Mouse (Mus musculus): ENCODE measurements around the gene Ift81. TPM values are rescaled to one million over a fixed set of nuclear protein-coding genes. Genes with fewer than 3 reads are reported as not detected.

Gene Ift81
- polyA plus RNA-seq (2015; fragmentation: Nextera tagmentation; extraction: Ambion mirVana): 71.6 and 86.7 TPM in 2 replicates

GRCm38 (mm10) chr5:122613908-122614732 lies at the start of gene Ift81:
Gene Ift81 (minus strand): TSS chr5:122614518.
- Histone ChIP-seq H3K36me3 (ENCODE audit: control insufficient read depth, insufficient read depth, low read length) (peaks cover 8% of the 10 kb centered on the region), H3K9me3 (replicated peaks; ENCODE audit: control insufficient read depth, low read length, poor library complexity, severe bottlenecking) (no peaks in the 10 kb centered on the region), H3K27ac (ENCODE audit: low read length) (peak within 1 kb of the TSS; percentile 94), H3K27me3 (ENCODE audit: control insufficient read depth, insufficient read depth, low read depth, low read length) (no peaks in the 10 kb centered on the region), H3K4me1 (ENCODE audit: control insufficient read depth, insufficient read depth, low read length) (peaks cover 12% of the 10 kb centered on the region), H3K4me3 (ENCODE audit: low read depth, low read length) (peak within 1 kb of the TSS; percentile 92), H3K9ac (ENCODE audit: low read depth, low read length) (peak within 1 kb of the TSS; percentile 97), H3K4me2 (ENCODE audit: low read length) (peak within 1 kb of the TSS; percentile 82)
- 1% methylated on average over 64 of the region's 67 CpGs for WGBS
- peak; percentile 93 for ATAC-seq

GRCm38 (mm10) chr5:122662501-122662900 lies 48.2 kb upstream of the Ift81 start:
- Histone ChIP-seq H3K27me3 (ENCODE audit: control insufficient read depth, insufficient read depth, low read depth, low read length) (no peaks in the 10 kb centered on the region), H3K4me1 (ENCODE audit: control insufficient read depth, insufficient read depth, low read length) (no peaks in the 10 kb centered on the region), H3K9me3 (replicated peaks; ENCODE audit: control insufficient read depth, low read length, poor library complexity, severe bottlenecking) (no peaks in the 10 kb centered on the region), H3K4me2 (ENCODE audit: low read length) (no peak overlapping the region), H3K4me3 (ENCODE audit: low read depth, low read length) (no peak overlapping the region), H3K27ac (ENCODE audit: low read length) (no peak overlapping the region), H3K36me3 (ENCODE audit: control insufficient read depth, insufficient read depth, low read length) (no peaks in the 10 kb centered on the region), H3K9ac (ENCODE audit: low read depth, low read length) (no peak overlapping the region)
- 96% methylated on average over 6 of the region's 6 CpGs for WGBS
- ATAC-seq: no peak

- no peaks in the 10 kb centered on the region for H3K36me3 ChIP-seq (ENCODE audit: control insufficient read depth, insufficient read depth, low read length)
- H3K27me3 ChIP-seq (ENCODE audit: control insufficient read depth, insufficient read depth, low read depth, low read length): no peaks in the 10 kb centered on the region
- no peak overlapping the region for H3K9ac ChIP-seq (ENCODE audit: low read depth, low read length)
- no peak overlapping the region for H3K4me3 ChIP-seq (ENCODE audit: low read depth, low read length)
- WGBS: 94% methylated on average over 12 of the region's 12 CpGs
- peaks cover 28% of the 10 kb centered on the region for H3K4me1 ChIP-seq (ENCODE audit: control insufficient read depth, insufficient read depth, low read length)
- H3K4me2 ChIP-seq (ENCODE audit: low read length): no peak overlapping the region
- no peaks in the 10 kb centered on the region for H3K9me3 ChIP-seq (replicated peaks; ENCODE audit: control insufficient read depth, low read length, poor library complexity, severe bottlenecking)
- no peak for ATAC-seq
- H3K27ac ChIP-seq (ENCODE audit: low read length): no peak overlapping the region
These were observed 42.5 kb upstream of the Ift81 start for GRCm38 (mm10) chr5:122656808-122657207.

- no peak overlapping the region for H3K9ac ChIP-seq (ENCODE audit: low read depth, low read length)
- H3K4me2 ChIP-seq (ENCODE audit: low read length): no peak overlapping the region
- no peaks in the 10 kb centered on the region for H3K9me3 ChIP-seq (replicated peaks; ENCODE audit: control insufficient read depth, low read length, poor library complexity, severe bottlenecking)
- H3K4me3 ChIP-seq (ENCODE audit: low read depth, low read length): no peak overlapping the region
- ATAC-seq: no peak
- H3K27ac ChIP-seq (ENCODE audit: low read length): peak overlapping the region; percentile 67
- H3K4me1 ChIP-seq (ENCODE audit: control insufficient read depth, insufficient read depth, low read length): peaks cover 28% of the 10 kb centered on the region
- no peaks in the 10 kb centered on the region for H3K27me3 ChIP-seq (ENCODE audit: control insufficient read depth, insufficient read depth, low read depth, low read length)
- 32% methylated on average over 5 of the region's 5 CpGs for WGBS
- no peaks in the 10 kb centered on the region for H3K36me3 ChIP-seq (ENCODE audit: control insufficient read depth, insufficient read depth, low read length)
These were observed 39.9 kb upstream of the Ift81 start for GRCm38 (mm10) chr5:122654268-122654573.

- Histone ChIP-seq H3K9me3 (replicated peaks; ENCODE audit: control insufficient read depth, low read length, poor library complexity, severe bottlenecking) (no peaks in the 10 kb centered on the region), H3K36me3 (ENCODE audit: control insufficient read depth, insufficient read depth, low read length) (no peaks in the 10 kb centered on the region), H3K4me3 (ENCODE audit: low read depth, low read length) (no peak overlapping the region), H3K9ac (ENCODE audit: low read depth, low read length) (no peak overlapping the region), H3K27me3 (ENCODE audit: control insufficient read depth, insufficient read depth, low read depth, low read length) (no peaks in the 10 kb centered on the region), H3K4me2 (ENCODE audit: low read length) (peak overlapping the region; percentile 7), H3K4me1 (ENCODE audit: control insufficient read depth, insufficient read depth, low read length) (peaks cover 28% of the 10 kb centered on the region), H3K27ac (ENCODE audit: low read length) (peak overlapping the region; percentile 67)
- WGBS: 7% methylated on average over 15 of the region's 15 CpGs
- ATAC-seq: peak; percentile 89
These were observed 39.3 kb upstream of the Ift81 start for GRCm38 (mm10) chr5:122653446-122654267.

GRCm38 (mm10) chr5:122653112-122653445 lies 38.8 kb upstream of the Ift81 start:
- no peaks in the 10 kb centered on the region for H3K27me3 ChIP-seq (ENCODE audit: control insufficient read depth, insufficient read depth, low read depth, low read length)
- peak overlapping the region; percentile 69 for H3K27ac ChIP-seq (ENCODE audit: low read length)
- WGBS: 17% methylated on average over 10 of the region's 10 CpGs
- H3K4me3 ChIP-seq (ENCODE audit: low read depth, low read length): no peak overlapping the region
- no peaks in the 10 kb centered on the region for H3K9me3 ChIP-seq (replicated peaks; ENCODE audit: control insufficient read depth, low read length, poor library complexity, severe bottlenecking)
- ATAC-seq: no peak
- no peaks in the 10 kb centered on the region for H3K36me3 ChIP-seq (ENCODE audit: control insufficient read depth, insufficient read depth, low read length)
- H3K4me2 ChIP-seq (ENCODE audit: low read length): peak overlapping the region; percentile 7
- H3K4me1 ChIP-seq (ENCODE audit: control insufficient read depth, insufficient read depth, low read length): peaks cover 28% of the 10 kb centered on the region
- no peak overlapping the region for H3K9ac ChIP-seq (ENCODE audit: low read depth, low read length)

- H3K9me3 ChIP-seq (replicated peaks; ENCODE audit: control insufficient read depth, low read length, poor library complexity, severe bottlenecking): no peaks in the 10 kb centered on the region
- peaks cover 28% of the 10 kb centered on the region for H3K4me1 ChIP-seq (ENCODE audit: control insufficient read depth, insufficient read depth, low read length)
- peak overlapping the region; percentile 69 for H3K27ac ChIP-seq (ENCODE audit: low read length)
- WGBS: 70% methylated on average over 7 of the region's 7 CpGs
- no peaks in the 10 kb centered on the region for H3K27me3 ChIP-seq (ENCODE audit: control insufficient read depth, insufficient read depth, low read depth, low read length)
- no peak overlapping the region for H3K4me3 ChIP-seq (ENCODE audit: low read depth, low read length)
- ATAC-seq: no peak
- no peaks in the 10 kb centered on the region for H3K36me3 ChIP-seq (ENCODE audit: control insufficient read depth, insufficient read depth, low read length)
- no peak overlapping the region for H3K9ac ChIP-seq (ENCODE audit: low read depth, low read length)
- 0 out of 2 replicates have a peak overlapping the region, but pooled peaks have one; percentile 4 for H3K4me2 ChIP-seq (ENCODE audit: low read length)
These were observed 38.2 kb upstream of the Ift81 start for GRCm38 (mm10) chr5:122652506-122652905.

- Histone ChIP-seq H3K27ac (ENCODE audit: low read length) (no peak overlapping the region), H3K9ac (ENCODE audit: low read depth, low read length) (no peak overlapping the region), H3K4me2 (ENCODE audit: low read length) (no peak overlapping the region), H3K27me3 (ENCODE audit: control insufficient read depth, insufficient read depth, low read depth, low read length) (no peaks in the 10 kb centered on the region), H3K4me3 (ENCODE audit: low read depth, low read length) (no peak overlapping the region), H3K9me3 (replicated peaks; ENCODE audit: control insufficient read depth, low read length, poor library complexity, severe bottlenecking) (no peaks in the 10 kb centered on the region), H3K4me1 (ENCODE audit: control insufficient read depth, insufficient read depth, low read length) (peaks cover 28% of the 10 kb centered on the region), H3K36me3 (ENCODE audit: control insufficient read depth, insufficient read depth, low read length) (no peaks in the 10 kb centered on the region)
- WGBS: 95% methylated on average over 8 of the region's 8 CpGs
- no peak for ATAC-seq
These were observed 35.8 kb upstream of the Ift81 start for GRCm38 (mm10) chr5:122650100-122650499.

- no peak for ATAC-seq
- WGBS: 90% methylated on average over 8 of the region's 8 CpGs
- H3K4me3 ChIP-seq (ENCODE audit: low read depth, low read length): no peak overlapping the region
- no peak overlapping the region for H3K27ac ChIP-seq (ENCODE audit: low read length)
- peaks cover 22% of the 10 kb centered on the region for H3K4me1 ChIP-seq (ENCODE audit: control insufficient read depth, insufficient read depth, low read length)
- no peaks in the 10 kb centered on the region for H3K36me3 ChIP-seq (ENCODE audit: control insufficient read depth, insufficient read depth, low read length)
- no peak overlapping the region for H3K4me2 ChIP-seq (ENCODE audit: low read length)
- no peaks in the 10 kb centered on the region for H3K9me3 ChIP-seq (replicated peaks; ENCODE audit: control insufficient read depth, low read length, poor library complexity, severe bottlenecking)
- no peak overlapping the region for H3K9ac ChIP-seq (ENCODE audit: low read depth, low read length)
- no peaks in the 10 kb centered on the region for H3K27me3 ChIP-seq (ENCODE audit: control insufficient read depth, insufficient read depth, low read depth, low read length)
These were observed 34.9 kb upstream of the Ift81 start for GRCm38 (mm10) chr5:122649264-122649663.
